Mouse (Mus musculus) erythroblast, embryonic 14.5 days (primary cell): Measurements from ENCODE around the gene Ryr2.

Experiments used
- GATA1 ChIP-seq: IDR thresholded peaks from 2 replicates; pipeline ENCODE4 v1.6.1; 2012; ENCODE audit warnings: low read length, inconsistent platforms, mixed read lengths
- TAL1 ChIP-seq: IDR thresholded peaks from 3 replicates; pipeline ENCODE4 v1.6.1; 2012; ENCODE audit warnings: low read length, inconsistent platforms, mixed read lengths

DNA sequence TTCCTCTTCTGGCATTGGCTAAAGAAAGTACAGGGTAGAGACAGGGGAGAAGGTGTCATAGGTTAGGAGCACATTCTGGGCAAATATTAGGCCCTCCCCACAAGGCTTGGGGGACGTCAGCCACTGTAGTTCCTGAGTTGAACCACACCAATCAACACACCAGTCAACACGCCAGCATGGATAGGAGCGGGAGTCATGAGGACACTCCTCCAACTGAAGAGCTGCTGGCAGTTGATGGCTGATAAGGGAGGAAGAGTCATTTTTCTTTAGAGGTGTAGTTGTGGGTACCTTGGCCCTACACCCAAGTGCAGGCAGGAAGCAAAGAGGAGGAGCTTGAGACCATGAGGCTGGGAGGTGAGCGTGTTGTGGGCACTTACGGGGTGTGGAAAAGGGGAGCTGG, 13.6 kb downstream of the Ryr2 start:
- TF ChIP-seq TAL1: no peak
- TF ChIP-seq GATA1: no peak
